Mouse (Mus musculus) small intestine, adult 2 months (tissue): ENCODE data around the gene Syce1l.

Source experiments
- CTCF ChIP-seq: fragments of 200-500 bp; IDR thresholded peaks from 2 replicates; pipeline ENCODE4 v1.5.1; 2012; ENCODE audit warnings: low read depth, mild to moderate bottlenecking, control low read depth, inconsistent platforms, low read length, moderate library complexity, mixed read lengths; ENCODE audit not compliant: insufficient replicate concordance, insufficient read length; ENCODE audit errors: extremely low read depth
- POLR2A ChIP-seq: fragments of 200-500 bp; IDR thresholded peaks from 2 replicates; pipeline ENCODE4 v1.6.1; 2012; ENCODE audit warnings: low read depth, mild to moderate bottlenecking, control low read depth, inconsistent platforms, low read length, moderate library complexity

- no peak for TF ChIP-seq POLR2A
- no peak for TF ChIP-seq CTCF
Observed at GRCm38 (mm10) chr8:113673300-113673699, 30.3 kb downstream of the Syce1l start.
